Mouse (Mus musculus) granulocyte monocyte progenitor cell, adult 5-6 weeks (primary cell): ENCODE measurements at regions not wholly inside any gene's neighbourhood (a gene's known extent, or its start where the extent isn't known, plus 50 kb on each side); places are given as distances from the start of the nearest gene placed in this dataset.
A peak's percentile ranks its signal among the peaks of the same experiment; 100 is the strongest.
"Not testable (repeated sequence)": the region's sequence is repeated elsewhere in the genome, so short reads cannot be mapped to it uniquely, and the experiment has no call there.

ENCODE experiments used
- ATAC-seq: replicated peaks from 2 replicates; pipeline ENCODE4 v1.8.0; 2016; ENCODE audit warnings: mild to moderate bottlenecking, moderate TSS enrichment, inconsistent platforms; ENCODE audit not compliant: poor library complexity, severe bottlenecking

- ATAC-seq: peak; percentile 77
Observed at GRCm38 (mm10) chr9:17987606-17988005, 304.3 kb upstream of the Chordc1 start.

GRCm38 (mm10) chr9:18002557-18002956 lies 289.4 kb upstream of the Chordc1 start:
- ATAC-seq: no peak

- ATAC-seq: no peak
Observed at GRCm38 (mm10) chr9:18041346-18041745, 250.6 kb upstream of the Chordc1 start.

DNA sequence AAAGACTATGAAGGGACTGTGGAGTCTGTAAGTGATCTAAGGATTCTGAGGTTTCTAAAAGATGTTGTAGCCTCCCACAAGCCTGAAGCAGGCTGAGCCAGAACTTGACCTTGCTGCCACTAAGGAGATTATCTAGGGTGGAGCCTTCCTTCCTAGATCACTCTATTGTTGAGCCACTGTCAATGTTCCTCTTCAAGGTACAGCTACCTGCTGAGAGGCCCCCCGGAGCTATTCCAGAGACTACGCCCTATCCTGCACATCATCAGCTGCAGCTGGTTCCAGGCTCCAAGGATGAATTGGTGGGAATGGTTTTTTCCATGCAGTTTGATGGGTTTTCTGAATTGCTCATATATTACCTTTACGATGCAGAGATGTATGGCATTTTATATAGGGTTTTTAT lies 249.3 kb upstream of the Chordc1 start:
- not testable (repeated sequence) for ATAC-seq

DNA sequence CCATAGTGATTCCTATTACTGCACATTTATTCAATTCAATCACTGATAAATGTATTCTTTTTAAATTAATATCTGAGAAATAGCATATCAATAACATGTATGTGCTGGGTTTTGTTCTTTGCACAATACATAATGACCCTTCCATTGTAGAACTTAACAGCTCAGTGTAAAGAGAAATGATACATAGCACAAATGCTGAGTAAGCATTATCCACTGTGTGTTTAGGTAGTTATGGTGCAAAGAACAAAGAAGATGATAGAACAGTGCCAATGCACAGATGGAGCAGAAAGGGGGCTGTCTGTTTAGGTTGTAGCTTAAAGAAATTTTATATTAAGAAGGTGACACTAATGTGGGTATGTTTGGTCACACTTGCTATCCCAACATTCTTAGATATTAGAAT lies 215.0 kb upstream of the Chordc1 start:
- ATAC-seq: no peak

DNA sequence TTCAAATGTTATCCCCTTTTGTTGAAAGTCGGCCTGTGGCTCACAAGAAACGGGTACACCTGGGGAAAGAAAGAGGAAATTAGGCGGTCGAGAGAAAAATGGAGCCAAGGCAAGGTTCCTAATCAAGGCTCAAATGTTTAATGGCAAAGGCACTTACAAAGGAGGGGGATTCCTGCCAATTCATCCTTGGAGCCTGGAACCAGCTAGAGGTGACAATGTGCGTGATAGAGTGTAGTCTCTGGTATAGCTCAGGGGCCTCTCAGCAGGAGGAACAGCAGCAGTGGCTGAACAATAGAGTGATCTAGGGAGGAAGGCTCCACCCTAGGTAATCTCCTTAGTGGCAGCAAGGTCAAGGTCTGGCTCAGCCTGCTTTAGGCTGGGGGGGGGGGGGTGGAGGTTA lies 213.5 kb upstream of the Chordc1 start:
- not testable (repeated sequence) for ATAC-seq

GRCm38 (mm10) chr9:18079120-18079519 lies 212.8 kb upstream of the Chordc1 start:
- ATAC-seq: not testable (repeated sequence)
